Mouse (Mus musculus): Measurements from ENCODE around the gene Cfap57. TPM values are rescaled to one million over a fixed set of nuclear protein-coding genes. Genes with fewer than 3 reads are reported as not detected.

Gene Cfap57
- polyA plus RNA-seq, 1 experiment from 2014 or later: 0.97 TPM

DNA sequence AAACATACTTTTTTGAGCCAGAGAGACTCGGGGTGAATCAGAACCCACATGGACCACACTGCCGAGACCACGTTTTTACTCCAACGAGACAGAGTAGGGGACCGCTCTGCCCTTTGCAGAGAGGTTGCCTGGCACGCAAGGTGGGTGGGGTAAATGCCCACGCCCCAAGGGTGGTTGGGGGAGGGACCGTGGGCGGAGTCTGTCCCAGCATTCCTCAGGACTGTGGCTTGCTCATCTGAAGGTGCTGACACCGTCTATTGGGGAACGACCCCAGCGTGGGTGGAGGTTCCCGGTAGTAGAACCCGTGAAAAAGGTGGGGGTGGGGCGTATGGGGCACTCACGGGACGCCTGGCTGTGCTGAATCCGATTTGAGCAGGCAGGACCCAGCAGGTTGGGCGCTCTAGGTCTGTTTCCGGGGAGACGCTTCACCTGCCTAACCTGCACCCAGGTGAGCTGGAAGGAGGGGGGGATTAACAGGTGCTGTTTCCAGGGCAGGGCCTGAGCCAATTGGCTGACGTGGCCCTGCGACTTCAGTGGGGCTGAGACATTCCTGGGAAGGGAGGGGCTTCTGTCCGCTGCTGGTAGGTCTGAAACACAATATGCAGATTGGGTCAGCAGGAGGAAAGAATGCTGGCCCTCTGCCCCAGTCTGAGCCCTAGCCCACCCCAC lies 76.9 kb downstream of the Cfap57 start, which contains the start of gene Tmem125:
Tmem125 (minus strand) TSS at position 453 of the 669 bp plus-strand sequence.
- Histone ChIP-seq H3K4me3 (ENCODE audit: low read length) (peak within 1 kb of the TSS; percentile 47), H3K27ac (ENCODE audit: low read length) (peak within 1 kb of the TSS; percentile 79), H3K36me3 (ENCODE audit: control insufficient read depth, insufficient read depth, low read length) (no peaks in the 10 kb centered on the region), H3K27me3 (replicated peaks; ENCODE audit: control insufficient read depth, insufficient read depth, low read length) (no peaks in the 10 kb centered on the region), H3K9me3 (ENCODE audit: control insufficient read depth, low read length) (no peaks in the 10 kb centered on the region), H3K9ac (ENCODE audit: low read depth, low read length) (peak within 1 kb of the TSS; percentile 67), H3K4me1 (ENCODE audit: control insufficient read depth, insufficient read depth, low read length) (no peaks in the 10 kb centered on the region), H3K4me2 (ENCODE audit: low read depth, low read length) (peak within 1 kb of the TSS; percentile 59)
- WGBS: 2% methylated on average over 24 of the region's 24 CpGs
- ATAC-seq: peak; percentile 94

DNA sequence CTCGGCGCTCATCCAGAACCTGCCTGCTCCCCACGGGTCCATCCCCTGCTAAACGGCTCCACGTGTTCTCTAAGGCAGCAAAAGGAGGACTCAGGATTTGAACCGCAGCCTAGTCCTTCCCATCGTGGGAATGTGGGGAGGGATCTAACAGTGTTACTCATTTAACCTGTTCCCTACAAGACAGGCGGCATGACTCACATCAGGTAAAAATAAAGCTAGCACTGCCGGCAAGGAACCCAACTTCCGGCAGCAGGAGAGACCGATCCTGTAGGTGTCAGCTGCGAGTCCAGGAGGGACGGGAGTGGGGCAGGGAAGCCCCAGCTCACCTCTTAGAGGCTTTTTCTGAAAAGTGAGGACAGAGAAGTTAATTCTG lies 77.4 kb downstream of the Cfap57 start:
- Histone ChIP-seq H3K27ac (ENCODE audit: low read length) (peak overlapping the region; percentile 79), H3K4me2 (ENCODE audit: low read depth, low read length) (peak overlapping the region; percentile 59), H3K4me3 (ENCODE audit: low read length) (peak overlapping the region; percentile 47), H3K9me3 (ENCODE audit: control insufficient read depth, low read length) (no peaks in the 10 kb centered on the region), H3K9ac (ENCODE audit: low read depth, low read length) (peak overlapping the region; percentile 67), H3K27me3 (replicated peaks; ENCODE audit: control insufficient read depth, insufficient read depth, low read length) (no peaks in the 10 kb centered on the region), H3K36me3 (ENCODE audit: control insufficient read depth, insufficient read depth, low read length) (no peaks in the 10 kb centered on the region), H3K4me1 (ENCODE audit: control insufficient read depth, insufficient read depth, low read length) (peaks cover 4% of the 10 kb centered on the region; the same call in 1 of the 2 replicates)
- 15% methylated on average over 13 of the region's 13 CpGs for WGBS
- ATAC-seq: peak; percentile 61

DNA sequence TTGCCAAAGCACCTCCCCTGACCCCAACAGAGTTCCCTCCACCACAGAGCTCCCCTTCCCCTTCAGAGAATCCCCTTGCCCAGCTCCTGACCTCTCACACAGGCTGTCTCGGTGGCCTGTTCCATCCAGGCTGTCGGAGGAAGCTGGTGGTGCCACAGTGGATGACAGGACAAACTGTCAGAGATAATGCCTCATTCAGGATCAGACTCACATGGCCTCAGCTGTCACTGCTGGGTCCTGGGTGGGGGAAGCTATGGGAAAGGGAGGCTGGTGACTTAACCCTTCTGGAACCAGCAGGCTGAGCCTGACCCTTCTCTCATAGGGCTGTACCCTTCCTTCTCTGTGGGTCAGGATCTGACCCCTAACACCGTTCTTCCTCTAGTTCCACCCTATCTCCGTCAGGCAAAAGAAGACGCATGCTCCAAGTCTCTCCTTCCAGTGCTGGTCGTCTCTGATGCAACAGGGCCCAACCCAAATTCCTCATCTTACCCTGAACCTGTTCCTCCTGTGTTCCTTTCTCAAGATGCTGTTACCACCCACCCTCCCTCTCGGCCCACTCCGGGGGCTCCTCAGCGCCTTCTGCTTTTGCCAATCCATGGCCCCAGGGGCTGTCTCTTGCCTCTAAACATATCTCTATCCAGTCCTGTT lies 77.9 kb downstream of the Cfap57 start:
- no peak for ATAC-seq
- Histone ChIP-seq H3K4me2 (ENCODE audit: low read depth, low read length) (peak overlapping the region; percentile 59), H3K27ac (ENCODE audit: low read length) (peak overlapping the region; percentile 79), H3K27me3 (replicated peaks; ENCODE audit: control insufficient read depth, insufficient read depth, low read length) (no peaks in the 10 kb centered on the region), H3K4me1 (ENCODE audit: control insufficient read depth, insufficient read depth, low read length) (peaks cover 7% of the 10 kb centered on the region; the same call in 1 of the 2 replicates), H3K9ac (ENCODE audit: low read depth, low read length) (peak overlapping the region; percentile 67), H3K9me3 (ENCODE audit: control insufficient read depth, low read length) (no peaks in the 10 kb centered on the region), H3K36me3 (ENCODE audit: control insufficient read depth, insufficient read depth, low read length) (no peaks in the 10 kb centered on the region), H3K4me3 (ENCODE audit: low read length) (peak overlapping the region; percentile 47)
- 50% methylated on average over 9 of the region's 9 CpGs for WGBS

DNA sequence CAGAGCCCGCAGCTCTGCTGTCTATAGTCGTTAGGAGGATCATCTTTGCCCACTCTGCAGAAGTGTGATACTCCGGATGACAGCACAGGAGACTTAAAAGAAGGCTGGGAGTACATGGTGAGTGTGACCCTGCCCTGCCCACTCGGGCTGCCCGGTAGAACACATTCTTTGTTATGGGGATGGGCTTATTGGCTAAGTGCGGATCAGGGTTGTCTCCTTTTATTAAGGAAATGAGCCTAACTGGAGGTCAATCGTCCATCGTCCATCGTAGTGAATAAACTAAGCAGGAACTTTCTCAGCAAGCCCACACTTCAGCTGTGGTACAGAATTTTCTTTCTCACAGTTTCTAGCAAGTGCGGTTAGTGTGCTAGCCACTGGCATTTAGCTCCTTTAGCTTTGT lies 80.7 kb downstream of the Cfap57 start:
- Histone ChIP-seq H3K4me1 (ENCODE audit: control insufficient read depth, insufficient read depth, low read length) (peaks cover 9% of the 10 kb centered on the region), H3K9me3 (ENCODE audit: control insufficient read depth, low read length) (no peaks in the 10 kb centered on the region), H3K27me3 (replicated peaks; ENCODE audit: control insufficient read depth, insufficient read depth, low read length) (no peaks in the 10 kb centered on the region), H3K9ac (ENCODE audit: low read depth, low read length) (no peak overlapping the region), H3K4me3 (ENCODE audit: low read length) (no peak overlapping the region), H3K36me3 (ENCODE audit: control insufficient read depth, insufficient read depth, low read length) (no peaks in the 10 kb centered on the region), H3K4me2 (ENCODE audit: low read depth, low read length) (no peak overlapping the region), H3K27ac (ENCODE audit: low read length) (no peak overlapping the region)
- 37% methylated on average over 10 of the region's 10 CpGs for WGBS
- no peak for ATAC-seq

DNA sequence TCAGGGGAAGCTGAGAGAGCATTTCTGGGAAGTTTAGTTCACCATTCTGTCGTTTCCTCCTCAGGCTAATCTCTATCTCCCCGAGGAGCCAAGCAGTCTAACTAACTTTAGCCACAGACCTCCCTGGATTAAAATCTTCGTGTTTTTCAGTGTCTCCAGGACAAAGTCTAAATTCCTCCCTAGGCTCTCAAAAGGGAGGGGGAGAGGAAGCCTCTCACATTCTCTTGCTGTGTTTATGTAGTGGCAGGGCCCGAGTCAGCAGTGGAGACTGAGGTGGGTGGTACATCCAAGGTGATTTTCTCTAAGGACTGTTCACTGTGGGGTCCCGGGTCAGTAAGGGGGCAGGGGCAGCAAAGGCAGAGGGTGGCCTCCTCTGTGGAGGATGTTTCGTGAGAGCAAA lies 82.8 kb downstream of the Cfap57 start:
- Histone ChIP-seq H3K9me3 (ENCODE audit: control insufficient read depth, low read length) (no peaks in the 10 kb centered on the region), H3K4me1 (ENCODE audit: control insufficient read depth, insufficient read depth, low read length) (peaks cover 9% of the 10 kb centered on the region), H3K27me3 (replicated peaks; ENCODE audit: control insufficient read depth, insufficient read depth, low read length) (no peaks in the 10 kb centered on the region), H3K9ac (ENCODE audit: low read depth, low read length) (no peak overlapping the region), H3K27ac (ENCODE audit: low read length) (peak overlapping the region; percentile 41), H3K4me2 (ENCODE audit: low read depth, low read length) (no peak overlapping the region), H3K4me3 (ENCODE audit: low read length) (no peak overlapping the region), H3K36me3 (ENCODE audit: control insufficient read depth, insufficient read depth, low read length) (no peaks in the 10 kb centered on the region)
- 28% methylated on average over 6 of the region's 6 CpGs for WGBS
- ATAC-seq: peak; percentile 22; the same call in 1 of the 2 replicates

DNA sequence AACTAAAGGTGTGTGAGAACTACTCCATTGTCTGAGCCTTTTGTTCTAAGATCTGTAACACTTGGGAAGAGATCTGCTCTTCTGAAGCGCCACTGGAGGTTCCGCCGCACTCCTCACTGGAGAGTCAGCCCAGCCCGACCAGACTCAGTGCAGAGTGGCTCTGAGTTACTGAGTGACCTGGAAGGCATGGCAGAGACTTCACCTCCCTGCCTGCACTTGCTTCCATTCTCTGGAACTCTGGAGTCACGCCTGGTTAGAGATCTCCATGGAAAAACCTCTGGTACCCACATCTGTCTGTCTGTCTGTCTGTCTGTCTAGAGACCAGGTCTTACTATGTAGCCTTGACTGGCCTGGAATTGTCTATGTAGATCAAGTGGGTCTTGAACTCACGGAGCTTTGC lies 85.0 kb downstream of the Cfap57 start:
- no peaks in the 10 kb centered on the region for H3K9me3 ChIP-seq (ENCODE audit: control insufficient read depth, low read length)
- no peak overlapping the region for H3K27ac ChIP-seq (ENCODE audit: low read length)
- no peak for ATAC-seq
- H3K4me3 ChIP-seq (ENCODE audit: low read length): no peak overlapping the region
- 86% methylated on average over 6 of the region's 6 CpGs for WGBS
- H3K4me1 ChIP-seq (ENCODE audit: control insufficient read depth, insufficient read depth, low read length): peaks cover 9% of the 10 kb centered on the region
- no peaks in the 10 kb centered on the region for H3K36me3 ChIP-seq (ENCODE audit: control insufficient read depth, insufficient read depth, low read length)
- no peak overlapping the region for H3K9ac ChIP-seq (ENCODE audit: low read depth, low read length)
- no peaks in the 10 kb centered on the region for H3K27me3 ChIP-seq (replicated peaks; ENCODE audit: control insufficient read depth, insufficient read depth, low read length)
- no peak overlapping the region for H3K4me2 ChIP-seq (ENCODE audit: low read depth, low read length)

DNA sequence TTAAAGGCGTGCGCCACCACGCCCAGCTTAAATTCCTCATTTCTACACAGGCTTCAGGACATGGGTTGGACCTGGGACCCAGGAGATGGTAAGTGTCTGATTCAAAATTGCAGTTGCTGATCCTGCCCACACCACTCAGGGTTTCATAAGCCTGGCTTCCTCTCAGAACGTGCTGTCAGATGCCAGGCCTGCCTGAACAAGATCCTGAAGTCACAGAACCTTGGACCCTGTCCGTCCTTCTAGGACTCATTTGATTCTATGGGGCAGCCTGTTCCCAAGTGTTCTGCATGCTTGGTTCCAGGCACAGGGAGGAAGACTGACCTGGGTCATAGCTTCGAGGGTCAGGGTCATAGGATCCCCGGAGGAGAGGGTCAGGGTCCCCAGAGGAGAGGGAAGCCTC lies 87.0 kb downstream of the Cfap57 start:
- H3K27ac ChIP-seq (ENCODE audit: low read length): no peak overlapping the region
- H3K36me3 ChIP-seq (ENCODE audit: control insufficient read depth, insufficient read depth, low read length): no peaks in the 10 kb centered on the region
- ATAC-seq: no peak
- H3K4me1 ChIP-seq (ENCODE audit: control insufficient read depth, insufficient read depth, low read length): peaks cover 9% of the 10 kb centered on the region
- H3K9ac ChIP-seq (ENCODE audit: low read depth, low read length): no peak overlapping the region
- 87% methylated on average over 7 of the region's 7 CpGs for WGBS
- H3K4me3 ChIP-seq (ENCODE audit: low read length): no peak overlapping the region
- no peaks in the 10 kb centered on the region for H3K9me3 ChIP-seq (ENCODE audit: control insufficient read depth, low read length)
- H3K4me2 ChIP-seq (ENCODE audit: low read depth, low read length): no peak overlapping the region
- no peaks in the 10 kb centered on the region for H3K27me3 ChIP-seq (replicated peaks; ENCODE audit: control insufficient read depth, insufficient read depth, low read length)

DNA sequence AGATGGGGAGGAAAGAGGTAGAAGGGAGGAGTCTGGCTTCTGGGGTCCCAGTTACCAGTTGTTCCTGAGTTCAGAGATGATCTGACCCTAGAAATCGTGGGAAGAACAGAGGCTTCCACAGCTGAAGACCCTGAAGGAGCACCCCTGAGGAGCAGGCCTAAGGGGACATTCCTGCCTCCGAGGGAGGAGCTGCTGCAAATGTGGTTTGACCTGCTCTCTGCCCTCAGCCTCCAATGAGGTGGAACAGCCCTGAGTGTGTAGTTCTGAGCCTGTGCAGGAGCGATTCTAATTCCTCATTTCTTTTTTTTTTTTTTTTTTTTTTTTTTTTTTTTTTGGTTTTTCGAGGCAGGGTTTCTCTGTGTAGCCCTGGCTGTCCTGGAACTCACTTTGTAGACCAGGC lies 87.4 kb downstream of the Cfap57 start:
- H3K4me2 ChIP-seq (ENCODE audit: low read depth, low read length): no peak overlapping the region
- no peaks in the 10 kb centered on the region for H3K9me3 ChIP-seq (ENCODE audit: control insufficient read depth, low read length)
- H3K27me3 ChIP-seq (replicated peaks; ENCODE audit: control insufficient read depth, insufficient read depth, low read length): no peaks in the 10 kb centered on the region
- no peaks in the 10 kb centered on the region for H3K36me3 ChIP-seq (ENCODE audit: control insufficient read depth, insufficient read depth, low read length)
- ATAC-seq: no peak
- no peak overlapping the region for H3K4me3 ChIP-seq (ENCODE audit: low read length)
- H3K9ac ChIP-seq (ENCODE audit: low read depth, low read length): no peak overlapping the region
- H3K4me1 ChIP-seq (ENCODE audit: control insufficient read depth, insufficient read depth, low read length): peaks cover 5% of the 10 kb centered on the region
- no peak overlapping the region for H3K27ac ChIP-seq (ENCODE audit: low read length)
- 54% methylated on average over 3 of the region's 4 CpGs for WGBS

DNA sequence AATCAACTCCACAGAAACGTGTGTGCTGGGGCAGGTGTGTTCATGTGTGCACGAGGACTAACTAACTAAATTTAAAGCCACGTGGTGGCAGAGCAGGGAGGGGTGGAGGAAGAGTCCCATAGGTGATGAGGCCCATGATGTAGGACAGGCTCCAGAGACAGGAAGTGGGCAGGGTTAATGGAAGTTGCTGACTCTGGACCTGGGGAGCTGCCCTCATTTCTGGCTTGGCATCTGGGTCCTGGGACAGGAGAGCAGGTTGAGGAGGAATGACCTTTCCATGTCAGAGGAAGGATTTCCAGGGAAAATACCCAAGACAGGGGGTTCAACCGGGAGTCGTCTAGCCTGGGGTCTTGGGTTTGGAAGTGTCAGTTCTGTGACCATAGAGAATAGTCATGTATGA lies 87.9 kb downstream of the Cfap57 start:
- Histone ChIP-seq H3K9ac (ENCODE audit: low read depth, low read length) (no peak overlapping the region), H3K27me3 (replicated peaks; ENCODE audit: control insufficient read depth, insufficient read depth, low read length) (no peaks in the 10 kb centered on the region), H3K9me3 (ENCODE audit: control insufficient read depth, low read length) (no peaks in the 10 kb centered on the region), H3K4me3 (ENCODE audit: low read length) (no peak overlapping the region), H3K4me2 (ENCODE audit: low read depth, low read length) (no peak overlapping the region), H3K27ac (ENCODE audit: low read length) (no peak overlapping the region), H3K4me1 (ENCODE audit: control insufficient read depth, insufficient read depth, low read length) (peaks cover 2% of the 10 kb centered on the region), H3K36me3 (ENCODE audit: control insufficient read depth, insufficient read depth, low read length) (no peaks in the 10 kb centered on the region)
- 72% methylated on average over 5 of the region's 5 CpGs for WGBS
- ATAC-seq: no peak

Data from intestine, embryonic 16.5 days (tissue).